Mouse (Mus musculus) MEL (cell line): Measurements from ENCODE around the gene Fam210b.

ENCODE experiments used
- CHD2 ChIP-seq: IDR thresholded peaks from 2 replicates; pipeline ENCODE4 v1.6.1; 2011; ENCODE audit warnings: low read length, improper control_type of control experiment
- CTCF ChIP-seq, 3 experiments: IDR thresholded peaks in 2 of 3; conservative IDR thresholded peaks in 1 of 3; 2 replicates each; pipeline ENCODE4 v1.5.1; 2011 to 2012; ENCODE audit warnings: low read length in 3 of 3, low read depth in 2 of 3, mild to moderate bottlenecking in 2 of 3, improper control_type of control experiment in 1 of 3, inconsistent platforms in 1 of 3, mixed read lengths in 1 of 3, moderate library complexity in 1 of 3; ENCODE audit not compliant: control insufficient read depth in 1 of 3, insufficient read depth in 1 of 3, poor library complexity in 1 of 3, severe bottlenecking in 1 of 3
- EP300 ChIP-seq, 2 experiments: IDR thresholded peaks; 2 replicates each; pipeline ENCODE4 v1.6.1; 2011; ENCODE audit warnings: improper control_type of control experiment in 2 of 2, low read length in 2 of 2, low read depth in 1 of 2, mild to moderate bottlenecking in 1 of 2
- ETS1 ChIP-seq: IDR thresholded peaks from 2 replicates; pipeline ENCODE4 v1.6.1; 2012; ENCODE audit warnings: low read depth, mild to moderate bottlenecking, inconsistent platforms, low read length, improper control_type of control experiment, moderate library complexity
- POLR2A ChIP-seq, 2 experiments: IDR thresholded peaks; 2 replicates each; pipeline ENCODE4 v1.6.1; 2011 to 2012; ENCODE audit warnings: low read length in 2 of 2, mild to moderate bottlenecking in 2 of 2, control low read depth in 1 of 2, improper control_type of control experiment in 1 of 2, low read depth in 1 of 2, moderate library complexity in 1 of 2; ENCODE audit not compliant: control insufficient read depth in 1 of 2, insufficient read depth in 1 of 2, poor library complexity in 1 of 2
- POLR2AphosphoS2 ChIP-seq: IDR thresholded peaks from 2 replicates; pipeline ENCODE4 v1.6.1; 2011; ENCODE audit warnings: low read length, improper control_type of control experiment
- ZC3H11A ChIP-seq: IDR thresholded peaks from 2 replicates; pipeline ENCODE4 v1.6.1; 2012; ENCODE audit warnings: low read depth, mild to moderate bottlenecking, inconsistent platforms, low read length, improper control_type of control experiment

DNA sequence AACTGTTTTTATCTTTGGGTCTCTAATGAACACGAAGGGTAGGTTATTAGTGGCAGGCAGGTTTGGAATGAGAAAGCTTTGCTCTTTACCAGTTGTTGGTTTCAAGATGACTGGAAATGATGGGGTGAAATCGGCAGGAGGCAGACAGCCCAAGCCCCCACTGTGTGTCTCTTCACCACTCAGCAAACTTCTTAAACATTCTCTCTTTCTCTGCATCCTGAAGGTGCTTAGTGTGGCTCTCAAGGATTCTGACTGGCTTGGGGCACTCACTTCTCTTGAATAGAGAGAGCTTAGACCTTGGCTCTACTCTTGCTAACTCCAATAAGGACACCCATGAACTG is 48.7 kb downstream of the Fam210b start:
- TF ChIP-seq ZC3H11A (no peak), POLR2AphosphoS2 (no peak), CHD2 (no peak), EP300 (IDR thresholded peaks at IDR 0.05; ENCODE audit: low read depth in 1 of 2, low read length in 2 of 2) (no peak), CTCF (IDR thresholded peaks at IDR 0.05 in 2 of 3, conservative IDR thresholded peaks at IDR 0.05 in 1 of 3; ENCODE audit: control insufficient read depth in 1 of 3, insufficient read depth in 1 of 3, low read depth in 2 of 3, low read length in 3 of 3, poor library complexity in 1 of 3, severe bottlenecking in 1 of 3) (no peak), POLR2A (IDR thresholded peaks at IDR 0.05; ENCODE audit: control insufficient read depth in 1 of 2, insufficient read depth in 1 of 2, low read depth in 1 of 2, low read length in 2 of 2, poor library complexity in 1 of 2) (no peak), ETS1 (no peak)
